Mouse (Mus musculus): ENCODE data around the gene Gns. TPM values are rescaled to one million over a fixed set of nuclear protein-coding genes. Genes with fewer than 3 reads are reported as not detected.

The Gns gene
- polyA plus RNA-seq, 1 experiment: 137 TPM

- TF ChIP-seq CTCF (IDR thresholded peaks at IDR 0.05; ENCODE audit: borderline replicate concordance, insufficient read depth, low read length) (no peak), POLR2A (IDR thresholded peaks at IDR 0.05; ENCODE audit: low read depth, low read length) (no peak)
- Histone ChIP-seq H3K27ac (ENCODE audit: insufficient read depth, low read length) (no peak overlapping the region), H3K4me1 (ENCODE audit: control insufficient read depth, insufficient read depth, low read length) (no peaks in the 10 kb centered on the region), H3K4me3 (ENCODE audit: insufficient read depth, low read length) (no peak overlapping the region)
These were observed 30.8 kb downstream of the Gns start for GRCm38 (mm10) chr10:121395542-121396176.

- TF ChIP-seq POLR2A (IDR thresholded peaks at IDR 0.05; ENCODE audit: low read depth, low read length) (no peak), CTCF (IDR thresholded peaks at IDR 0.05; ENCODE audit: borderline replicate concordance, insufficient read depth, low read length) (no peak)
- no peak overlapping the region for H3K4me3 ChIP-seq (ENCODE audit: insufficient read depth, low read length)
- H3K27ac ChIP-seq (ENCODE audit: insufficient read depth, low read length): no peak overlapping the region
- H3K4me1 ChIP-seq (ENCODE audit: control insufficient read depth, insufficient read depth, low read length): no peaks in the 10 kb centered on the region
These were observed 33.7 kb downstream of the Gns start for GRCm38 (mm10) chr10:121398599-121398998.

GRCm38 (mm10) chr10:121401005-121401404, 36.1 kb downstream of the Gns start:
- TF ChIP-seq POLR2A (IDR thresholded peaks at IDR 0.05; ENCODE audit: low read depth, low read length) (no peak), CTCF (IDR thresholded peaks at IDR 0.05; ENCODE audit: borderline replicate concordance, insufficient read depth, low read length) (no peak)

DNA sequence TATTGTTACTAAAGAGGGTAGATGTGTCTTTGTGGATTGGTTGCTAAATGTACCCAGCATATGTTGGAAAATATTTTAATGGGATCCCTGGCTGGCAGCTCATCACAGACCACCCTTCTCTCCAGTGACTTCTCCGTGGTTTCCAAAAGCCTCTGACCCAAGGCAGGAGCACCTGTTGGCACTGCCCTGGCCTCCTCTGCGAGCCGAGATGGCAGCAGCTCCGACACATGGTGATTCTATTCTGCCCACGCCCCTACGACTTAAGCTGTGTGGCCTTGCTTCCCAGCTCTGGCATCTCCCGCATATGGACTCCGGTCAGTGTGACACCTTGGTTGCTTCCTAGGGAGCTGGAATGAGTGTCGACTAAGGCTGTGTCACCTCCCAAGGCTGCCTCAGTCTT, 38.2 kb downstream of the Gns start:
- Histone ChIP-seq H3K27ac (ENCODE audit: insufficient read depth, low read length) (no peak overlapping the region), H3K4me1 (ENCODE audit: control insufficient read depth, insufficient read depth, low read length) (no peaks in the 10 kb centered on the region), H3K4me3 (ENCODE audit: insufficient read depth, low read length) (no peak overlapping the region)
- no peak for TF ChIP-seq CTCF (IDR thresholded peaks at IDR 0.05; ENCODE audit: borderline replicate concordance, insufficient read depth, low read length)
- no peak for TF ChIP-seq POLR2A (IDR thresholded peaks at IDR 0.05; ENCODE audit: low read depth, low read length)

More at GRCm38 (mm10) chr10:121401005-121401404, 36.1 kb downstream of the Gns start:
- Histone ChIP-seq H3K4me1 (ENCODE audit: control insufficient read depth, insufficient read depth, low read length) (no peaks in the 10 kb centered on the region), H3K4me3 (ENCODE audit: insufficient read depth, low read length) (no peak overlapping the region), H3K27ac (ENCODE audit: insufficient read depth, low read length) (no peak overlapping the region)

- Histone ChIP-seq H3K27ac (ENCODE audit: insufficient read depth, low read length) (no peak overlapping the region), H3K4me3 (ENCODE audit: insufficient read depth, low read length) (no peak overlapping the region), H3K4me1 (ENCODE audit: control insufficient read depth, insufficient read depth, low read length) (no peaks in the 10 kb centered on the region)
- TF ChIP-seq POLR2A (IDR thresholded peaks at IDR 0.05; ENCODE audit: low read depth, low read length): no peak
- TF ChIP-seq CTCF (IDR thresholded peaks at IDR 0.05; ENCODE audit: borderline replicate concordance, insufficient read depth, low read length): no peak
These were observed 39.1 kb downstream of the Gns start for GRCm38 (mm10) chr10:121403946-121404345.

DNA sequence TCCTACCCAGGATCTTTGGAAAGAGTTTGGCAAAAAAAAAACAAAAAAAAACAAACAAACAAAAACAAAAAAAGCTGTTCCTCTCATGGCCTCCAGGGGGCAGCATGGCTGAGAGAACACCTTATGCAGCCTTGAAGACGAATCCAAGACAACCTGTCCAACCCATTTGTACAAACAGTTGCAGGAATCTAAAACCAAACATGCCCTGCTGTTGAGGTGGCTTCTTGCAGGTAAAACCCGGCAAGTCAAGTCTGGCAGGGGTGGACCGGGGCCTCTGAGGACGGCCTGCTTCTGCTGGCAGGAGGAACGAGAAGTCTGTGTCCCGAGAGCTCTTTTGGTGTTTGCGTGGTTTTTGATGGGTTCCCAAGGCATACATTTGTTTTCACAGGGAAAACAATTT, 44.8 kb downstream of the Gns start:
- H3K4me3 ChIP-seq (ENCODE audit: insufficient read depth, low read length): no peak overlapping the region
- TF ChIP-seq POLR2A (IDR thresholded peaks at IDR 0.05; ENCODE audit: low read depth, low read length) (no peak), CTCF (IDR thresholded peaks at IDR 0.05; ENCODE audit: borderline replicate concordance, insufficient read depth, low read length) (peak; percentile 50; the same call in 1 of the 2 replicates)

GRCm38 (mm10) chr10:121411721-121412455, 47.0 kb downstream of the Gns start:
- H3K27ac ChIP-seq (ENCODE audit: insufficient read depth, low read length): no peak overlapping the region
- no peak for TF ChIP-seq POLR2A (IDR thresholded peaks at IDR 0.05; ENCODE audit: low read depth, low read length)
- TF ChIP-seq CTCF (IDR thresholded peaks at IDR 0.05; ENCODE audit: borderline replicate concordance, insufficient read depth, low read length): no peak
- H3K4me1 ChIP-seq (ENCODE audit: control insufficient read depth, insufficient read depth, low read length): no peaks in the 10 kb centered on the region

More for the DNA sequence above, 44.8 kb downstream of the Gns start:
- H3K27ac ChIP-seq (ENCODE audit: insufficient read depth, low read length): no peak overlapping the region
- no peaks in the 10 kb centered on the region for H3K4me1 ChIP-seq (ENCODE audit: control insufficient read depth, insufficient read depth, low read length)

DNA sequence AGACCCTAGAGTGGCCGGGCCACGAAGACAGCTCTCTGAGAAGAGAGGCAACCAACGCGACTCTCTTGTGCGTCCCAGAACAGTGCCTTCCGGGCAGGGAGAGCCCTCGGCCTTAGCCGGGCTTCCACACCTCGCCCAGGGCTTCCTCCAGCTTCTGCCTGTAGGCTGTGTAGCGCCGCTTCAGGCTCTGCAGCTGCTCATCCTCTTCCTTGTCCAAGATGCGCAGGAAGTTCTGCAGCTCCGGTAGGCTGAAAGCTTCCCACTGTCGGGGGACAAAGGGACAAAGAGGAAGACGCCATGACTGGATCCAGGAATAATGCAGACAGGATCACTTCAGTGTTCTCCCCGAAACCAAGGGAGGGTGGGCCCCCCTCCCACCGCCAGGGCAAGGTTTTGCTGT, 47.9 kb downstream of the Gns start:
- Histone ChIP-seq H3K4me1 (ENCODE audit: control insufficient read depth, insufficient read depth, low read length) (no peaks in the 10 kb centered on the region), H3K27ac (ENCODE audit: insufficient read depth, low read length) (no peak overlapping the region), H3K4me3 (ENCODE audit: insufficient read depth, low read length) (no peak overlapping the region)
- TF ChIP-seq CTCF (IDR thresholded peaks at IDR 0.05; ENCODE audit: borderline replicate concordance, insufficient read depth, low read length): no peak
- no peak for TF ChIP-seq POLR2A (IDR thresholded peaks at IDR 0.05; ENCODE audit: low read depth, low read length)

More at GRCm38 (mm10) chr10:121411721-121412455, 47.0 kb downstream of the Gns start:
- H3K4me3 ChIP-seq (ENCODE audit: insufficient read depth, low read length): no peak overlapping the region

DNA sequence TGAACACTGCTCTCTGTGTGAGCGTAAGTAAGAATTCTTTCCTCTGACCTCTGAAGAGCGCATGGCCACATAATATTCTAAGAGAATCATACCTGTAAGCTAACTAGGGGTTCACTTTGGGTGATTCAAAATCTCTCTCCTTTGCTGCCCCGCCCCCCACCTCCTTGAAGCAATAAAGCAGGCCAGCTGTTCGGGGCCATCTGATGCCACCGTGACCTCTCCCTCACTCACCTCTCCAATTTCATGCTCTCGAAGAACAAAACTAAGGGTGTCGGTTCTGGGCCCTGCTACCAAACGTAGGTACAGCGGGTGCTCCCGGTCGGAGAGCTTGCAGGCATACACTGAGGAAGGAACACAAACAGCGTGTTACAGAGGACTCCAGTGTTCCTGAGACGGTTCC, 49.2 kb downstream of the Gns start:
- H3K4me1 ChIP-seq (ENCODE audit: control insufficient read depth, insufficient read depth, low read length): no peaks in the 10 kb centered on the region
- TF ChIP-seq POLR2A (IDR thresholded peaks at IDR 0.05; ENCODE audit: low read depth, low read length) (no peak), CTCF (IDR thresholded peaks at IDR 0.05; ENCODE audit: borderline replicate concordance, insufficient read depth, low read length) (no peak)
- no peak overlapping the region for H3K4me3 ChIP-seq (ENCODE audit: insufficient read depth, low read length)
- H3K27ac ChIP-seq (ENCODE audit: insufficient read depth, low read length): no peak overlapping the region

GRCm38 (mm10) chr10:121418835-121419234, 53.9 kb downstream of the Gns start:
- no peak overlapping the region for H3K4me3 ChIP-seq (ENCODE audit: insufficient read depth, low read length)
- no peak overlapping the region for H3K27ac ChIP-seq (ENCODE audit: insufficient read depth, low read length)
- TF ChIP-seq CTCF (IDR thresholded peaks at IDR 0.05; ENCODE audit: borderline replicate concordance, insufficient read depth, low read length): no peak
- no peak for TF ChIP-seq POLR2A (IDR thresholded peaks at IDR 0.05; ENCODE audit: low read depth, low read length)
- H3K4me1 ChIP-seq (ENCODE audit: control insufficient read depth, insufficient read depth, low read length): peaks cover 7% of the 10 kb centered on the region; the same call in 1 of the 2 replicates

Data from embryonic fibroblast, embryonic 13.5 days (primary cell).